In the genomic region with DNA sequence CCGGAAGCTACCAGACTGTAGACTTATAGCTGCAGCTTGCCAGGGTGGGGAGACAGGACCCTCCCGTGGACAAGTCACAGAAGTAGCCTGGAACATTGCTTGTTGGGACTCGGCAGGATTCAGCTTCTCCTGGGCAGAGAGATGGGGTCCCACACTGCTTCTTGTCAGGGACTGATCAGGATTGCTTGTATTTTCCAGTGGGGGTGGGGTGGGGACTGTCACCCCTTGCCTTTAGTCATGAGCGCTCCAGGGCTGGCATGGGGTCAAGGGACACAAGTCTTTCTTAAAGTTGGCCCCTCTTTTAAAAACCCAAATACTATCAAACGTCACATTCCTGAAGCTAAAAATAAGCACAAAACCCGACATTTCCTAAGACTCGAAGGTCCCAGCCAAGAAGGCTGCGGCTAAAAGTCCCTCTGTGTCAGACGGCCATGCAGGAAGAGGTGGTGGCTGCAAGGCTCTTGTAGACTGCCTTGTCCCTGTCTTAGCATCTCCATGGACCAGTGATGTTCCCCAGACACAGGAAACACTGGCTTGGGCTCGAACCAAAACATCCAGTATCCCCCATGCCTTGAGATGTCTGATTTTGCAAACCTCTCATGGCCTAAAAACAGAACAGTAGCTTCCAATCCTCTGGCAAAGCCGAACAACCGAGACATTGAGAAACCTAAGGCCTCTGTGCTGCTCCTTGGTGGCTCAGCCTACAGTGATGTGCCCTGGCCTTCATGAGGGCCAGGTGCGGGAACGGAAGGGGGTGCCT, we compare ENCODE assay signal across 14 mouse cellular contexts. TPM values are rescaled to one million over a fixed set of nuclear protein-coding genes. Genes with fewer than 3 reads are reported as not detected.
A peak's percentile ranks its signal among the peaks of the same experiment; 100 is the strongest.
DNase-seq lines count a peak whose midpoint lies in the region; ATAC-seq and TF ChIP-seq lines count a peak whose summit lies in the region.
"Had no signal": no experiment of that assay in that cellular context is flagged by ENCODE, and none has a peak within 500 bp of the region (broad histone marks: within the 10 kb centered on the region; RNA-seq: fewer than 3 reads in every experiment).

No protein-coding gene starts in this region.

- no peak for TF ChIP-seq EP300 in heart, adult 2 months (IDR thresholded peaks at IDR 0.05; ENCODE audit: insufficient read depth, low read depth, low read length)

- H3K36me3 ChIP-seq in heart, adult 2 months (ENCODE audit: control insufficient read depth, insufficient read depth, low read length) = no peaks in the 10 kb centered on the region; the same call in 1 of the 2 replicates
- H3K36me3 ChIP-seq in heart, embryonic 12.5 days = 0 out of 2 replicates have a peak, but pooled peaks cover 2% of the 10 kb centered on the region
- no peaks in the 10 kb centered on the region for H3K36me3 ChIP-seq in forebrain, embryonic 16.5 days (ENCODE audit: control insufficient read depth, insufficient read depth)
- H3K36me3 ChIP-seq: embryonic facial prominence, embryonic 12.5 days; G1E; hindbrain, embryonic 13.5 days had no signal

- peaks cover 15% of the 10 kb centered on the region for H3K4me1 ChIP-seq in heart, adult 2 months (ENCODE audit: control insufficient read depth, insufficient read depth, low read length)
- peaks cover 51% of the 10 kb centered on the region for H3K4me1 ChIP-seq in heart, embryonic 12.5 days (replicated peaks)
- H3K4me1 ChIP-seq in forebrain, embryonic 16.5 days (replicated peaks; ENCODE audit: control insufficient read depth, insufficient read depth, low read length) = no peaks in the 10 kb centered on the region
- H3K4me1 ChIP-seq: hindbrain, embryonic 13.5 days had no signal

- H3K4me3 ChIP-seq in heart, adult 2 months = no peak overlapping the region
- no peak overlapping the region for H3K4me3 ChIP-seq in heart, embryonic 12.5 days
- H3K4me3 ChIP-seq in forebrain, embryonic 16.5 days (replicated peaks; ENCODE audit: low read length) = no peak overlapping the region
- H3K4me3 ChIP-seq: embryonic facial prominence, embryonic 12.5 days; hindbrain, embryonic 13.5 days had no signal

- H3K79me2 ChIP-seq in heart, adult 2 months (replicated peaks; ENCODE audit: control insufficient read depth, insufficient read depth, low read length) = no peaks in the 10 kb centered on the region

- WGBS in heart, adult 2 months = 44% methylated on average over 14 of the region's 14 CpGs
- 55% methylated on average over 14 of the region's 14 CpGs for WGBS in heart, embryonic 12.5 days
- 85% methylated on average over 14 of the region's 14 CpGs for WGBS in forebrain, embryonic 16.5 days

- H3K27me3 ChIP-seq in heart, adult 2 months (ENCODE audit: control insufficient read depth, insufficient read depth, low read length) = no peaks in the 10 kb centered on the region
- H3K27me3 ChIP-seq in heart, embryonic 12.5 days (replicated peaks) = no peaks in the 10 kb centered on the region
- H3K27me3 ChIP-seq in forebrain, embryonic 16.5 days (replicated peaks; ENCODE audit: control insufficient read depth, insufficient read depth, low read length) = no peaks in the 10 kb centered on the region
- H3K27me3 ChIP-seq: embryonic facial prominence, embryonic 12.5 days; hindbrain, embryonic 13.5 days had no signal

- no peaks in the 10 kb centered on the region for H3K9me3 ChIP-seq in heart, embryonic 12.5 days (replicated peaks)
- no peaks in the 10 kb centered on the region for H3K9me3 ChIP-seq in forebrain, embryonic 16.5 days (ENCODE audit: control insufficient read depth, low read length)
- H3K9me3 ChIP-seq: embryonic facial prominence, embryonic 12.5 days; G1E had no signal

- no peak for TF ChIP-seq CTCF in heart, adult 2 months (IDR thresholded peaks at IDR 0.05)

- intact Hi-C loops in heart, adult 2 months (cut with DNase I) = no loop called here
- intact Hi-C loops in heart, postnatal 10 days (cut with DNase I) = no loop called here

- no peak for TF ChIP-seq POLR2A in heart, adult 2 months (IDR thresholded peaks at IDR 0.05; ENCODE audit: insufficient read depth, low read depth, low read length)

- no peak overlapping the region for H3K9ac ChIP-seq in heart, adult 2 months (ENCODE audit: low read depth, low read length)
- H3K9ac ChIP-seq in heart, embryonic 12.5 days = peak overlapping the region; percentile 49; the same call in 1 of the 2 replicates
- H3K9ac ChIP-seq in forebrain, embryonic 16.5 days (replicated peaks; ENCODE audit: low read depth, low read length) = no peak overlapping the region
- H3K9ac ChIP-seq: embryonic facial prominence, embryonic 12.5 days; hindbrain, embryonic 13.5 days had no signal

- peak overlapping the region; percentile 86 for H3K27ac ChIP-seq in heart, adult 2 months
- peak overlapping the region; percentile 87 for H3K27ac ChIP-seq in heart, embryonic 12.5 days (ENCODE audit: poor library complexity, severe bottlenecking)
- no peak overlapping the region for H3K27ac ChIP-seq in forebrain, embryonic 16.5 days (ENCODE audit: low read length)
- H3K27ac ChIP-seq: embryonic facial prominence, embryonic 12.5 days; hindbrain, embryonic 13.5 days had no signal

- ATAC-seq in heart, embryonic 12.5 days (ENCODE audit: insufficient number of reproducible peaks, low FRiP score) = no peak
- no peak for ATAC-seq in forebrain, embryonic 16.5 days
- ATAC-seq: midbrain, embryonic 16.5 days had no signal

- peak in 1 of 2 experiments; percentile 47 for DNase-seq in heart, adult 2 months
- DNase-seq in heart, adult 8-10 months (ENCODE audit: low spot score) = no peak
- DNase-seq in heart, postnatal 10 days = peak; percentile 36 to 46
- DNase-seq in lung, postnatal 4 days = peak; percentile 29 to 72
- no peak for DNase-seq in right cerebral cortex, adult 18-20 months
- DNase-seq: kidney, adult 18-20 months; kidney, postnatal 14 days; thymus, adult 2 months had no signal

- H3K4me2 ChIP-seq in heart, embryonic 12.5 days = no peak overlapping the region
- H3K4me2 ChIP-seq in forebrain, embryonic 16.5 days (ENCODE audit: low read length) = no peak overlapping the region
- H3K4me2 ChIP-seq: embryonic facial prominence, embryonic 12.5 days; hindbrain, embryonic 13.5 days had no signal

RNA-seq across cellular contexts. Expression of a gene that starts 37.4 kb away (rescaled TPM):
- total RNA-seq in heart, adult 2 months (2021) = 10 to 100 TPM; 17.1 to 17.2 TPM
- 11.4 and 17.2 TPM in 2 replicates for polyA plus RNA-seq in heart, adult 2 months (2012; rRNA removed)
- 10 to 100 TPM; 12.4 to 17.7 (median 16.4) TPM for total RNA-seq in heart, adult 8-10 months (2022)
- polyA plus RNA-seq in heart, embryonic 12.5 days (2016; fragmentation: Nextera tagmentation; extraction: Ambion mirVana) = 13.3 and 14.2 TPM in 2 replicates
- 10 to 100 TPM; 19.4 to 27.4 TPM for total RNA-seq in heart, postnatal 10 days (2021)
- 15.8 and 17.8 TPM in 2 replicates for polyA plus RNA-seq in forebrain, embryonic 16.5 days (2015; fragmentation: Nextera tagmentation; extraction: Ambion mirVana)
- polyA plus RNA-seq: G1E had no signal

Comparison
In these comparisons a context has a peak if more than half of its experiments do, and no peak if none do; other contexts are left out.
1. DNase-seq: peak in heart, postnatal 10 days (2 of 2) and lung, postnatal 4 days (2 of 2); none in heart, adult 8-10 months (single experiment) and right cerebral cortex, adult 18-20 months (single experiment).